Mouse (Mus musculus) embryonic fibroblast, embryonic 13.5 days (primary cell): ENCODE results near the gene Hsdl1.

Experiments used
- CTCF ChIP-seq: IDR thresholded peaks from 2 replicates; pipeline ENCODE4 v1.5.1; 2011; ENCODE audit warnings: mild to moderate bottlenecking, control low read depth, low read length, moderate library complexity, borderline replicate concordance; ENCODE audit not compliant: insufficient read depth
- POLR2A ChIP-seq: IDR thresholded peaks from 2 replicates; pipeline ENCODE4 v1.6.1; 2011; ENCODE audit warnings: low read depth, mild to moderate bottlenecking, control low read depth, low read length, moderate library complexity

- TF ChIP-seq POLR2A = no peak
- TF ChIP-seq CTCF = no peak
These were observed 22.0 kb downstream of the Hsdl1 start for GRCm38 (mm10) chr8:119552967-119553366.
